Mouse (Mus musculus) G1E (cell line): ENCODE results near the gene Dnajc7. TPM values are rescaled to one million over a fixed set of nuclear protein-coding genes. Genes with fewer than 3 reads are reported as not detected.
"Not testable (repeated sequence)": the region's sequence is repeated elsewhere in the genome, so short reads cannot be mapped to it uniquely, and the experiment has no call there.

ENCODE experiments used
- ATAC-seq: 2 replicates; pipeline ENCODE4 v1.8.0; 2016; ENCODE audit warnings: mild to moderate bottlenecking; ENCODE audit not compliant: insufficient number of reproducible peaks, poor library complexity, low FRiP score, severe bottlenecking; ENCODE audit errors: extremely low read depth
- DNase-seq: peaks from one replicate; pipeline ENCODE4 v3.0.0; 2012; ENCODE audit warnings: low spot score
- H3K27me3 ChIP-seq: 2 replicates; pipeline ENCODE4 v1.6.1; 2012; ENCODE audit warnings: mild to moderate bottlenecking, low read length, inconsistent platforms; ENCODE audit not compliant: insufficient read depth
- H3K36me3 ChIP-seq: replicated peaks from 2 replicates; pipeline ENCODE3; 2012; ENCODE audit warnings: mild to moderate bottlenecking, inconsistent platforms
- H3K4me1 ChIP-seq: 2 replicates; pipeline ENCODE4 v1.6.1; 2012; ENCODE audit warnings: low read depth, low read length, inconsistent platforms, mixed read lengths; ENCODE audit not compliant: insufficient read depth
- H3K4me3 ChIP-seq: 2 replicates; pipeline ENCODE4 v1.5.1; 2012; ENCODE audit warnings: low read depth, mild to moderate bottlenecking, inconsistent platforms, low read length, moderate library complexity, mixed read lengths
- H3K9me3 ChIP-seq: replicated peaks from 2 replicates; pipeline ENCODE4 v1.6.1; 2012; ENCODE audit warnings: inconsistent platforms
- CTCF ChIP-seq: IDR thresholded peaks from 2 replicates; pipeline ENCODE4 v1.5.1; 2012; ENCODE audit warnings: low read depth, low read length, inconsistent platforms, mixed read lengths
- GATA1 ChIP-seq: IDR thresholded peaks from 2 replicates; pipeline ENCODE4 v1.6.1; 2012; ENCODE audit warnings: borderline replicate concordance, low read length, inconsistent platforms, mixed read lengths
- GATA2 ChIP-seq: IDR thresholded peaks from 2 replicates; pipeline ENCODE4 v1.6.1; 2012; ENCODE audit warnings: low read depth, low read length, inconsistent platforms, borderline replicate concordance
- POLR2AphosphoS5 ChIP-seq: IDR thresholded peaks from 2 replicates; pipeline ENCODE4 v1.6.1; 2012; ENCODE audit warnings: low read depth, low read length, inconsistent platforms; ENCODE audit not compliant: insufficient replicate concordance
- TAL1 ChIP-seq: conservative IDR thresholded peaks from 2 replicates; pipeline ENCODE4 v1.6.1; 2012; ENCODE audit warnings: low read depth, low read length, inconsistent platforms, mixed read lengths
- polyA plus RNA-seq: library from polyadenylated mRNA; stranded (reverse); fragments of >175 nt; gene quantifications from 2 replicates; pipeline ENCODE4 v1.2.3, GENCODE M21; 2012
- total RNA-seq, 2 experiments: library from RNA; stranded (forward) in 1 of 2; stranded (reverse) in 1 of 2; fragments of 200-1000 nt in 1 of 2; fragments of >200 nt in 1 of 2; fragmentation: Nextera tagmentation in 1 of 2; gene quantifications; 2 replicates each; pipeline ENCODE4 v1.2.3; 2014 to 2017

Gene Dnajc7
- total and polyA plus RNA-seq, 3 experiments, result 140 to 234 (median 151) TPM

DNA sequence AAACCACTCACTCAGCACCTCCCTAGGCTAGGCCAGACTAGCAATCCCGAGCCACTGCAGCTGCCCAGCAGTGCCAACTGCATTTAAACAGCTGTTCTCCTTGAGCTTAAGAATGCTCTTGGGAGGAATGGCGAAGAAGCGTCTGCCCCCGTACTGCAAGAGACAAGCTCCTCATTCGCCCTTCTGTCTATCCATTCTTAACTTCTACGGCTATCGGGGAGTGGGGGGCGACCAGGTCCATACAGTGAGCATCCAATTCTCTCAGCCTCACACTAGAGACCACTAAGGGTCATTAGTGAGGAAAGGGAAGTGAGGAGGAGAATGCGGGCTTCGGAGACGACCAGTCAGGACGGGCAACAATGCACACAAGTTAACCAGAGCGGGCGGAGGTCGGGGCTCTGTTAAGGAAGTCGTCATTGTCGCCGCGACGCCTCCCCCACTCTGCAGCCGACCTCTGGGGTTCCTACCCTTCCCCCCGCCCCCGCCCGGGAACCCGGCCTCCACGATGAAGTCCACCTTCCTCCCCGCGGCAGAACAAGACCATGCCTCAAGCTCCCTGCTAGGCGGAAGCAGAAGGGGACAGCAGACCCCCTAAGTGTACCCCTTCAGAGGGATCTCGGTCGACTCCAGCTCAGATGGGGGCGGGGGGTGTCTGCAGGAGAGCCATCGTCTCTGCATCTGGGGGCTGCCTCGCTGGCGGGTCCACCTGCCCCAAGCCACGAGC lies 1.0 kb downstream of the Dnajc7 start, which contains the start of gene Nkiras2:
Gene Nkiras2, plus strand, starts transcription at position 484 of the 724 bp plus-strand sequence.
- Histone ChIP-seq H3K27me3 (no peaks in the 10 kb centered on the region), H3K4me1 (peaks cover 51% of the 10 kb centered on the region), H3K36me3 (peaks cover 31% of the 10 kb centered on the region), H3K9me3 (no peaks in the 10 kb centered on the region), H3K4me3 (peak within 1 kb of the TSS; percentile 99)
- DNase-seq (peak; percentile 93), ATAC-seq (peak; percentile 61)
- TF ChIP-seq GATA2, result no peak
- no peak for TF ChIP-seq GATA1
- no peak for TF ChIP-seq TAL1
- no peak for TF ChIP-seq POLR2AphosphoS5
- no peak for TF ChIP-seq CTCF

DNA sequence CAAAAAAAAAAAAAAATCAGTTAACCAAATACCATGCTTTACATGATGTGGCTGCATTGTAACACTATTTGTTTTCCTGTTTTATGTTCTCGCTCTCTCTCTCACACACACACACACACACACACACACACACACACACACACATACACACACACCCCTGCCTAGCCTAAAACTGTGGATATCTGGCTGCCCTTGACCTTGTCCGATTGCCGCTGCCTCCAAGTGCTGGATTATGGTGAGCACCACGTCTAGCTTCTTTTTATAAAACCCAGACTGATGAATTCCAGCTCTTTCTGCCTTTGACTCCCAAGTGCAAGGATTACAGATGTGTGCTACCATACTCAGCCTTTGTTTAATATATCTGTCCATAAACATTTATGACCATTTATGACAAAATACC lies 2.5 kb downstream of the Dnajc7 start:
- Histone ChIP-seq H3K9me3 (no peaks in the 10 kb centered on the region), H3K27me3 (no peaks in the 10 kb centered on the region), H3K4me1 (peaks cover 52% of the 10 kb centered on the region), H3K36me3 (peaks cover 38% of the 10 kb centered on the region), H3K4me3 (peak overlapping the region; percentile 44; the same call in 1 of the 2 replicates)
- DNase-seq (no peak), ATAC-seq (no peak)
- no peak for TF ChIP-seq GATA1
- no peak for TF ChIP-seq TAL1
- no peak for TF ChIP-seq POLR2AphosphoS5

DNA sequence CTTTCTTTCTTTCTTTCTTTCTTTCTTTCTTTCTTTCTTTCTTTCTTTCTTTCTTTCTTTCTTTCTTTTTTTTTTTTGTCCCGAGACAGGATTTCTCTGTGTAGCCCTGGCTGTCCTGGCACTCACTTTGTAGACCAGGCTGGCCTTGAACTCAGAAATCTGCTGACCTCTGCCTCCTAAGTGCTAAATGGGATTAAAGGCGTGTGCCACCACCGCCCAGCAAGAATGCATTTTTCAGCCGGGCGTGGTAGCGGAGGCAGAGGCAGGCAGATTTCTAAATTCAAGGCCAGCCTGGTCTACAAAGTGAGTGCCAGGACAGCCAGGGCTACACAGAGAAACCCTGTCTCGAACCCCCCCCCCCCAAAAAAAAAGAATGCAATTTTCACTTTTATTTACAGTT lies 3.1 kb downstream of the Dnajc7 start:
- not testable (repeated sequence) for H3K9me3 ChIP-seq, H3K4me3 ChIP-seq, ATAC-seq, H3K27me3 ChIP-seq, DNase-seq
- Histone ChIP-seq H3K4me1 (peaks cover 54% of the 10 kb centered on the region), H3K36me3 (peaks cover 45% of the 10 kb centered on the region)

DNA sequence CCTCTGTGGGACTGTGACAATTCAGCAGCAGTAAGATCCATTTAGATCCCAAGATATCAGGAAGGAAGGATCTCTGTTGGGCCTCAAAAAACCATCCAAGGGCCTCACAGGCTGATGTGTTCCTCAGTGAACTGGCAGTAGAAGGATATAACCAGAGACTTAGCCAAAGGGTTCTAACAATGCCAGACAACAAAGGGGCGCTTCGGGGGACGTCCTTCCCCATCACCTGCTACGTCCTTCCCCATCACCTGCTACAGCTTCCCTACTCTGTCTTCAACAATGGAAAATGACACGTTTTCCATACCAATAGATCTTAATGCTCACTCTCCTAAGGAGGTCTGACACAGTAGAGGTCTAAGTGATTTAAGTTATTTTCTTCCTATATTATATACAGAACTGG lies 3.6 kb downstream of the Dnajc7 start:
- no peaks in the 10 kb centered on the region for H3K27me3 ChIP-seq
- H3K4me3 ChIP-seq, result no peak overlapping the region
- DNase-seq, result no peak
- no peaks in the 10 kb centered on the region for H3K9me3 ChIP-seq
- H3K36me3 ChIP-seq, result peaks cover 47% of the 10 kb centered on the region
- no peak for TF ChIP-seq TAL1
- no peak for TF ChIP-seq POLR2AphosphoS5
- no peak for TF ChIP-seq GATA2
- no peak for TF ChIP-seq CTCF
- no peak for TF ChIP-seq GATA1
- ATAC-seq, result no peak
- H3K4me1 ChIP-seq, result peaks cover 54% of the 10 kb centered on the region

DNA sequence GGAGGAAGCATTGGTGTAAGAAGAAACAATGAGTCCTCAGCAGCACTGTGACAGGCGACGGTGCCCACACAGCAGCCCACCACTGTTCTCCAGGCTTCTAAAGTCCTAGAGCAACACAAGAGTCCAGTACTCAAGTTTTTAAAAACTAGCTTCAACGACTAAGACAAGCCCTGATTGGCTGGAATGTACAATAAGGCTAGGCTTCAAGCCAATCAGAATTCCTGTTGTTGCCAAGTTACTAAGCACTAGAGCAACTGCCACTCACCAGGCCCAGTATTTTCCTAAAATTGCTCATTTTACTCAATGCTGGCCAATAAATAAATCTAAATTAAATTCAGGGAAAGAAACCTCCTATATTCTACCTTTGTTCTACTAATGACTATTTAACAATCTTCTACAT lies 6.7 kb downstream of the Dnajc7 start:
- H3K27me3 ChIP-seq, result no peaks in the 10 kb centered on the region
- no peak overlapping the region for H3K4me3 ChIP-seq
- peaks cover 47% of the 10 kb centered on the region for H3K4me1 ChIP-seq
- no peak for DNase-seq
- H3K9me3 ChIP-seq, result no peaks in the 10 kb centered on the region
- no peak for ATAC-seq
- no peak for TF ChIP-seq GATA2
- no peak for TF ChIP-seq CTCF
- no peak for TF ChIP-seq GATA1
- peaks cover 74% of the 10 kb centered on the region for H3K36me3 ChIP-seq

DNA sequence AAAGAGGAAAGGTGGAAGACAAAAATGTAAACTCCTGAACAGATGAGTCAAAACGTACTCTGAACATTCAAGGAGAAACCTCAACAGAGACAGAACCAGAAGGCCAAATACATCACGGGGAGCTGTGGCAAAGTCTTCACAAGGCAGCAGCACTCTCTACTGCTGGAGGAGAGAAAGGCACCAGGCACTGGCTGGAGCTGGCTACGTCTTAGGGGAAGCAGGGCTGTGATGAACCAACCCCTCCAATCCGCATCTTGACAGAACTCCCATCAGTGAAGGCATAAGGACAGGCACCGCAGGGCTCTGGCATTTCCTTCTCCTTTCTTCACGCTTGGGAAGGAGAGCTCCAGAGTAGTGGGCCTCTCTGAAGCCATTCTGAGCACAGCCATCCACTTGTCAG lies 8.3 kb downstream of the Dnajc7 start:
- H3K36me3 ChIP-seq, result peaks cover 85% of the 10 kb centered on the region
- no peak for DNase-seq

More for the DNA sequence above, 8.3 kb downstream of the Dnajc7 start:
- H3K4me1 ChIP-seq, result peaks cover 36% of the 10 kb centered on the region
- H3K4me3 ChIP-seq, result no peak overlapping the region
- no peaks in the 10 kb centered on the region for H3K9me3 ChIP-seq
- no peak for ATAC-seq
- TF ChIP-seq GATA2 (no peak), CTCF (no peak), POLR2AphosphoS5 (no peak), GATA1 (no peak), TAL1 (no peak)
- H3K27me3 ChIP-seq, result no peaks in the 10 kb centered on the region
